Mouse (Mus musculus): ENCODE data around the gene Tbc1d8.

DNA sequence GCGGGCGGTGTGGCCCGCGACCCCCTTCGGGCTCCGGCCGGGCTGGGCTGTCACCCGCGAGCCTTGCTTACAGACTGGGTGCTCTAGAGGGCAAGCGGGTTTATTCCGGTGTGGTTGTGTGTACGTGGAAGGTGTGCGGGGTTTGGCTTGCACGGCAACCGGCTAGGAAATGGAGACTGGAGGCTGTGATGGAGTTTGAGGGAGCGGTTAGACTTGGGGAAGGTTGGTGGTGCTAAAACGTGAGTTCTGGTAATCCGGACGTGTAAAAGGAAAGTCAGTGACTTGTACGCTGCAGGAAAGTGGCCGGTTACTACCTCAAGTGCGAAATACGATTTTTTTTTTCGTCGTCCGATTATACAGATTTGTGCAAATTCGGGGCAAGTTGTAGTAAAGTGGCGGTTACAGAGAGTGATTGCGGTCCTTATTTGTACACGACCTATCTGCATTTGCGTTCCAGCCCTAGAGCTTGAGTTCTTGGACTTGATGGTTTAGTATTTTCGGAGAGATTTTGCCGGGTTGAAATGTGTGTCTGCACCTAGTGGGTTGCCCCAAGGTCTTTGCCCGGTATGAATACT lies 110.2 kb downstream of the Tbc1d8 start:
- TF ChIP-seq CTCF (IDR thresholded peaks at IDR 0.05; ENCODE audit: borderline replicate concordance, control insufficient read depth, extremely low read depth, insufficient read depth, low read length, poor library complexity) (no peak), POLR2A (IDR thresholded peaks at IDR 0.05; ENCODE audit: control insufficient read depth, extremely low read depth, insufficient read depth, low read length, poor library complexity) (no peak)

Measured in thymus, adult 2 months (tissue).